Mouse (Mus musculus): Measurements from ENCODE around the gene Nom1. TPM values are rescaled to one million over a fixed set of nuclear protein-coding genes. Genes with fewer than 3 reads are reported as not detected.
A peak's percentile ranks its signal among the peaks of the same experiment; 100 is the strongest.
"Not testable (repeated sequence)": the region's sequence is repeated elsewhere in the genome, so short reads cannot be mapped to it uniquely, and the experiment has no call there.

Gene Nom1
- 6.8 and 18.6 TPM in 2 replicates for total RNA-seq (2015)
- total RNA-seq (2017): 7.0 and 7.8 TPM in 2 replicates

GRCm38 (mm10) chr5:29434228-29434871, at the start of gene Nom1:
Gene Nom1, plus strand, starts transcription at chr5:29434664.
- peak; percentile 97 for ATAC-seq (ENCODE audit: poor library complexity, severe bottlenecking)

- ATAC-seq (ENCODE audit: poor library complexity, severe bottlenecking): no peak
Measured at GRCm38 (mm10) chr5:29387591-29387990, 46.9 kb upstream of the Nom1 start.

- no peak for ATAC-seq (ENCODE audit: poor library complexity, severe bottlenecking)
Measured at GRCm38 (mm10) chr5:29388181-29388943, 46.1 kb upstream of the Nom1 start.

GRCm38 (mm10) chr5:29388944-29389765, 45.3 kb upstream of the Nom1 start:
- ATAC-seq (ENCODE audit: poor library complexity, severe bottlenecking): peak; percentile 70

- ATAC-seq (ENCODE audit: poor library complexity, severe bottlenecking): no peak
Measured at GRCm38 (mm10) chr5:29398427-29398826, 36.0 kb upstream of the Nom1 start.

GRCm38 (mm10) chr5:29410854-29411253, 23.6 kb upstream of the Nom1 start:
- no peak for ATAC-seq (ENCODE audit: poor library complexity, severe bottlenecking)

GRCm38 (mm10) chr5:29413041-29413440, 21.4 kb upstream of the Nom1 start:
- no peak for ATAC-seq (ENCODE audit: poor library complexity, severe bottlenecking)

- not testable (repeated sequence) for ATAC-seq (ENCODE audit: poor library complexity, severe bottlenecking)
Measured at GRCm38 (mm10) chr5:29423330-29423729, 11.1 kb upstream of the Nom1 start.

- ATAC-seq (ENCODE audit: poor library complexity, severe bottlenecking): peak; percentile 73
Measured at GRCm38 (mm10) chr5:29434872-29435358, 451 bp downstream of the Nom1 start.

- ATAC-seq (ENCODE audit: poor library complexity, severe bottlenecking): no peak
Measured at GRCm38 (mm10) chr5:29435491-29435890, 1.0 kb downstream of the Nom1 start.

- not testable (repeated sequence) for ATAC-seq (ENCODE audit: poor library complexity, severe bottlenecking)
Measured at GRCm38 (mm10) chr5:29436728-29437127, 2.3 kb downstream of the Nom1 start.

GRCm38 (mm10) chr5:29445275-29445674, 10.8 kb downstream of the Nom1 start:
- ATAC-seq (ENCODE audit: poor library complexity, severe bottlenecking): no peak

- ATAC-seq (ENCODE audit: poor library complexity, severe bottlenecking): no peak
Measured at GRCm38 (mm10) chr5:29452352-29452751, 17.9 kb downstream of the Nom1 start.

GRCm38 (mm10) chr5:29456895-29457656, 22.6 kb downstream of the Nom1 start:
- no peak for ATAC-seq (ENCODE audit: poor library complexity, severe bottlenecking)

GRCm38 (mm10) chr5:29462943-29463686, 28.7 kb downstream of the Nom1 start:
- no peak for ATAC-seq (ENCODE audit: poor library complexity, severe bottlenecking)

GRCm38 (mm10) chr5:29467489-29468350, 33.3 kb downstream of the Nom1 start:
- no peak for ATAC-seq (ENCODE audit: poor library complexity, severe bottlenecking)

- no peak for ATAC-seq (ENCODE audit: poor library complexity, severe bottlenecking)
Measured at GRCm38 (mm10) chr5:29468351-29469065, 34.0 kb downstream of the Nom1 start.

GRCm38 (mm10) chr5:29469501-29469900, 35.0 kb downstream of the Nom1 start:
- ATAC-seq (ENCODE audit: poor library complexity, severe bottlenecking): no peak

Measured in megakaryocyte, adult 5-6 weeks (primary cell).